Mouse (Mus musculus) small intestine, adult 2 months (tissue): ENCODE results near the gene Pacs1.

Source experiments
- CTCF ChIP-seq: fragments of 200-500 bp; IDR thresholded peaks from 2 replicates; pipeline ENCODE4 v1.5.1; 2012; ENCODE audit warnings: low read depth, mild to moderate bottlenecking, control low read depth, inconsistent platforms, low read length, moderate library complexity, mixed read lengths; ENCODE audit not compliant: insufficient replicate concordance, insufficient read length; ENCODE audit errors: extremely low read depth
- POLR2A ChIP-seq: fragments of 200-500 bp; IDR thresholded peaks from 2 replicates; pipeline ENCODE4 v1.6.1; 2012; ENCODE audit warnings: low read depth, mild to moderate bottlenecking, control low read depth, inconsistent platforms, low read length, moderate library complexity

GRCm38 (mm10) chr19:5201691-5202090, 71.2 kb downstream of the Pacs1 start:
- TF ChIP-seq POLR2A (no peak), CTCF (no peak)
